Mouse (Mus musculus): ENCODE measurements at regions not wholly inside any gene's neighbourhood (a gene's known extent, or its start where the extent isn't known, plus 50 kb on each side); places are given as distances from the start of the nearest gene placed in this dataset.

DNA sequence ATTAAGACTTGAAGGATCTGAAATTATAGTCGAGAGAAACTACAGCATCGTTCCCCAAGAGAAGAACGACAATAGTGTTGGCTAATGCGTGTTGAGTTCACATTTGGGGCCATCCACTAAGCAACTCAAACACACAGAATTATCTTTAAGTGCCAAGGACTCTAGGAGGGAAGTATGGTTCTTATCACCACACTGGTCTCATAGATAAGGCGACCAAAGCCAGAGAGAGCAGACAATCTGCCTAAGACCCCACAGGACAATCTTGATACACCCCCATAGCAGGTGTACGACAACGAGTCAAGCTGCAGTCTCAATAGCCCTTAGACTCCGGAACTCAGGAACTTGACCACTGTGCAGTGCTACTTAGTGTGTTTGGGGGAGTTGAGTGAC, 152.5 kb upstream of the Pum3 start:
- H3K27me3 ChIP-seq (ENCODE audit: control insufficient read depth, insufficient read depth, low read length) = no peaks in the 10 kb centered on the region
- WGBS = 46% methylated on average over 8 of the region's 8 CpGs
- no peak overlapping the region for H3K27ac ChIP-seq (replicated peaks; ENCODE audit: insufficient read depth, low read depth, low read length)
- H3K4me3 ChIP-seq (ENCODE audit: insufficient read depth, low read depth, low read length) = no peak overlapping the region
- no peaks in the 10 kb centered on the region for H3K36me3 ChIP-seq (ENCODE audit: control insufficient read depth, insufficient read depth, low read length)
- no peaks in the 10 kb centered on the region for H3K79me2 ChIP-seq (ENCODE audit: control insufficient read depth, insufficient read depth, low read length)
- TF ChIP-seq CTCF (IDR thresholded peaks at IDR 0.05; ENCODE audit: low read depth, low read length) (no peak), POLR2A (IDR thresholded peaks at IDR 0.05; ENCODE audit: extremely low read depth, insufficient read depth, low read length) (no peak)
- H3K4me1 ChIP-seq (ENCODE audit: control insufficient read depth, insufficient read depth, low read length) = no peaks in the 10 kb centered on the region
- no peak overlapping the region for H3K9ac ChIP-seq (ENCODE audit: low read depth, low read length)
- DNase-seq (ENCODE audit: extremely low read depth, low read depth, low spot score) = no peak

GRCm38 (mm10) chr19:27581362-27582110, 151.9 kb upstream of the Pum3 start:
- DNase-seq (ENCODE audit: extremely low read depth, low read depth, low spot score) = no peak
- WGBS = 61% methylated on average over 6 of the region's 6 CpGs
- TF ChIP-seq CTCF (IDR thresholded peaks at IDR 0.05; ENCODE audit: low read depth, low read length) (no peak), POLR2A (IDR thresholded peaks at IDR 0.05; ENCODE audit: extremely low read depth, insufficient read depth, low read length) (no peak)

DNA sequence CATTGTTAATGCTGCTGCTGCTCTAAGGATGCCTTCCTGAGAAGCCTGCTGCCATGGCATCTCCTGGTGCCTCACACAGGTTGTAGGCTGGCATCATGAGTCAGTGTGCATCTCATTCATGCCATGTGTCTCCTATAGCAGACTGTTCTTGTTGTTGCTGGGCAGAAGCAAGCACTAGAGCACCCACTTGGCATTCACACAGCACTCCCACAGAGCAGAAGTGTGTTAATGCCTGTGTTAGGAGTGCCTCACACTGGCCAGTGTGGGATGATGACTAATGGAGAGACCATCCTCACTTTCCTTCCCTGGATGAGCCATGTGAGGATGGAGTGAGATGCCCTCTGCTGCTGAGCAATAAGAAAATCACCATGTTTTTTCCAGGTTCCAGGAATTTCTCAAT, 146.9 kb upstream of the Pum3 start:
- no peaks in the 10 kb centered on the region for H3K79me2 ChIP-seq (ENCODE audit: control insufficient read depth, insufficient read depth, low read length)
- DNase-seq (ENCODE audit: extremely low read depth, low read depth, low spot score) = no peak
- no peak overlapping the region for H3K27ac ChIP-seq (replicated peaks; ENCODE audit: insufficient read depth, low read depth, low read length)
- no peaks in the 10 kb centered on the region for H3K27me3 ChIP-seq (ENCODE audit: control insufficient read depth, insufficient read depth, low read length)
- H3K9ac ChIP-seq (ENCODE audit: low read depth, low read length) = no peak overlapping the region
- no peak overlapping the region for H3K4me3 ChIP-seq (ENCODE audit: insufficient read depth, low read depth, low read length)
- H3K36me3 ChIP-seq (ENCODE audit: control insufficient read depth, insufficient read depth, low read length) = no peaks in the 10 kb centered on the region
- no peak for TF ChIP-seq POLR2A (IDR thresholded peaks at IDR 0.05; ENCODE audit: extremely low read depth, insufficient read depth, low read length)
- no peak for TF ChIP-seq CTCF (IDR thresholded peaks at IDR 0.05; ENCODE audit: low read depth, low read length)
- H3K4me1 ChIP-seq (ENCODE audit: control insufficient read depth, insufficient read depth, low read length) = no peaks in the 10 kb centered on the region

More at GRCm38 (mm10) chr19:27581362-27582110, 151.9 kb upstream of the Pum3 start:
- no peak overlapping the region for H3K27ac ChIP-seq (replicated peaks; ENCODE audit: insufficient read depth, low read depth, low read length)
- H3K79me2 ChIP-seq (ENCODE audit: control insufficient read depth, insufficient read depth, low read length) = no peaks in the 10 kb centered on the region
- no peak overlapping the region for H3K9ac ChIP-seq (ENCODE audit: low read depth, low read length)
- H3K4me3 ChIP-seq (ENCODE audit: insufficient read depth, low read depth, low read length) = no peak overlapping the region
- no peaks in the 10 kb centered on the region for H3K4me1 ChIP-seq (ENCODE audit: control insufficient read depth, insufficient read depth, low read length)
- H3K27me3 ChIP-seq (ENCODE audit: control insufficient read depth, insufficient read depth, low read length) = no peaks in the 10 kb centered on the region
- no peaks in the 10 kb centered on the region for H3K36me3 ChIP-seq (ENCODE audit: control insufficient read depth, insufficient read depth, low read length)

DNA sequence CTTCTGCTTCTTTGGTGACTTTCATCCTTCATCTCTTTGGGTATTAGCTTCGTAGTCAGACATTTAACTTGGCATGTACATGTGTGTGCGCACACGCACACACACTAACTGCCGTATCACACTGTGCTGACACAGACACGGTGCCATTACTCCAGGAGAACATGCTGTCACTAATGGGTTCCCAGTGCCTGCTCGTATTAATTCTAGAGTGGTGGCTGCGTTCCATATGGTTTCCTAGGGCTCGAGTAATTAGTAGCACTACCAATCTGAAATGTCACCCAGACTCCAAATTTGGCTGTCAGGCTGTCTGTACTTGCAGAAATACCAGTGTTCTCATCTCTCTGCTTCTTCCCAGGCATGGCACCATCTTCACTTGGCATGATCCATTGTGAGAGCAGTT, 137.3 kb upstream of the Pum3 start:
- Histone ChIP-seq H3K4me3 (ENCODE audit: insufficient read depth, low read depth, low read length) (no peak overlapping the region), H3K27ac (replicated peaks; ENCODE audit: insufficient read depth, low read depth, low read length) (no peak overlapping the region), H3K9ac (ENCODE audit: low read depth, low read length) (no peak overlapping the region), H3K4me1 (ENCODE audit: control insufficient read depth, insufficient read depth, low read length) (no peaks in the 10 kb centered on the region), H3K27me3 (ENCODE audit: control insufficient read depth, insufficient read depth, low read length) (no peaks in the 10 kb centered on the region), H3K36me3 (ENCODE audit: control insufficient read depth, insufficient read depth, low read length) (no peaks in the 10 kb centered on the region), H3K79me2 (ENCODE audit: control insufficient read depth, insufficient read depth, low read length) (no peaks in the 10 kb centered on the region)
- no peak for TF ChIP-seq CTCF (IDR thresholded peaks at IDR 0.05; ENCODE audit: low read depth, low read length)
- TF ChIP-seq POLR2A (IDR thresholded peaks at IDR 0.05; ENCODE audit: extremely low read depth, insufficient read depth, low read length) = no peak
- 94% methylated on average over 8 of the region's 8 CpGs for whole genome bisulfite sequencing
- DNase-seq (ENCODE audit: extremely low read depth, low read depth, low spot score) = no peak

DNA sequence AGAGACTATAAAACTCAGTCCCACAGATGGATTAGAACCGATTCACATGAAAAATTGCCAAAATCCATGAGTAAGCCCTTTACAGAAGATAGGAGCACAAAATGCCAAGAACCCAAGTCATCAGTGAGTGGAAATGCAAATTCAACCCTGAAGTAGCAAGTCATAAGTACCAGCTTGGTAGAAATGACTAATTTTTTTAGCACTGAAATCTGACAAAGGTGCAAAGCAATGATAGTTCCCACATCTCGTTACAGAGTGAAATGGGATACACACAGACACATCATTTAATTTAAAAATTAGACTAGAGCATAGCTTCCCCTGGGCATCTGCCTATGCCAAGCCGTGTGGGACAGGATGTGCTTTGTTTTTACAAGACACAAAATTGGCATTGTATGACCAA, 136.4 kb upstream of the Pum3 start:
- Histone ChIP-seq H3K9ac (ENCODE audit: low read depth, low read length) (no peak overlapping the region), H3K79me2 (ENCODE audit: control insufficient read depth, insufficient read depth, low read length) (no peaks in the 10 kb centered on the region), H3K4me3 (ENCODE audit: insufficient read depth, low read depth, low read length) (no peak overlapping the region), H3K36me3 (ENCODE audit: control insufficient read depth, insufficient read depth, low read length) (no peaks in the 10 kb centered on the region), H3K27ac (replicated peaks; ENCODE audit: insufficient read depth, low read depth, low read length) (no peak overlapping the region), H3K4me1 (ENCODE audit: control insufficient read depth, insufficient read depth, low read length) (no peaks in the 10 kb centered on the region), H3K27me3 (ENCODE audit: control insufficient read depth, insufficient read depth, low read length) (no peaks in the 10 kb centered on the region)
- TF ChIP-seq POLR2A (IDR thresholded peaks at IDR 0.05; ENCODE audit: extremely low read depth, insufficient read depth, low read length) = no peak
- TF ChIP-seq CTCF (IDR thresholded peaks at IDR 0.05; ENCODE audit: low read depth, low read length) = no peak
- DNase-seq (ENCODE audit: extremely low read depth, low read depth, low spot score) = no peak
- 79% methylated on average over 3 of the region's 3 CpGs for WGBS

DNA sequence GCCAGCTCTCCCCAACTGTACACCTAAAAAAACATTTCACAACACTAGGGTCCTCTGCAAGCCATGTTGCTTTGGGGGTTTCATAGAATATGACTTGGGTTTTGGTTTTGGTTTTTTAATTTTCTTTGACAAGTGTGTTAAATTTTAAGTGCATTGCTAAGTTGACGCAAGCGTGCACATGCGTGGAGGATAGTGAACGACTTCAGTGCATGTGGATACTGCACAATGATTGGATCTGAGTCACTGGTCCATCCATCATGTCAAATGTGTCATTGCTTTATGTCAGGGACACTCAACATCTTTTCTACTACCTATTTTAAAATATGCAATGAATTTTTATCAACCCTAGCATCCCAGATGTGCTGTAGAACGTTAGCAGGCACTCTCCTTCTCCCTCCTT, 134.5 kb upstream of the Pum3 start:
- WGBS = 81% methylated on average over 5 of the region's 5 CpGs
- Histone ChIP-seq H3K4me1 (ENCODE audit: control insufficient read depth, insufficient read depth, low read length) (no peaks in the 10 kb centered on the region), H3K27ac (replicated peaks; ENCODE audit: insufficient read depth, low read depth, low read length) (no peak overlapping the region), H3K9ac (ENCODE audit: low read depth, low read length) (no peak overlapping the region), H3K79me2 (ENCODE audit: control insufficient read depth, insufficient read depth, low read length) (no peaks in the 10 kb centered on the region), H3K4me3 (ENCODE audit: insufficient read depth, low read depth, low read length) (no peak overlapping the region), H3K36me3 (ENCODE audit: control insufficient read depth, insufficient read depth, low read length) (no peaks in the 10 kb centered on the region), H3K27me3 (ENCODE audit: control insufficient read depth, insufficient read depth, low read length) (no peaks in the 10 kb centered on the region)
- TF ChIP-seq POLR2A (IDR thresholded peaks at IDR 0.05; ENCODE audit: extremely low read depth, insufficient read depth, low read length) (no peak), CTCF (IDR thresholded peaks at IDR 0.05; ENCODE audit: low read depth, low read length) (no peak)
- no peak for DNase-seq (ENCODE audit: extremely low read depth, low read depth, low spot score)

Measured in liver, adult 2 months (tissue).